Mouse (Mus musculus) embryonic facial prominence, embryonic 15.5 days (tissue): Measurements from ENCODE around the gene Tdrd9. TPM values are rescaled to one million over a fixed set of nuclear protein-coding genes. Genes with fewer than 3 reads are reported as not detected.

Source experiments
- ATAC-seq: fragments of 200-750 bp; cut with Nextera tagmentation; 2 replicates; pipeline ENCODE4 v1.8.0; 2017; ENCODE audit warnings: low read depth, moderate TSS enrichment; ENCODE audit not compliant: insufficient number of reproducible peaks, low FRiP score, low TSS enrichment
- H3K27ac ChIP-seq: fragments of 300-500 bp; sonication (generic); replicated peaks from 2 replicates; pipeline ENCODE4 v1.5.1; 2015; ENCODE audit warnings: mild to moderate bottlenecking, inconsistent platforms
- H3K27me3 ChIP-seq: fragments of 300-500 bp; sonication (generic); 2 replicates; pipeline ENCODE4 v1.6.1; 2015; ENCODE audit warnings: inconsistent platforms
- H3K36me3 ChIP-seq: fragments of 300-500 bp; sonication (generic); 2 replicates; pipeline ENCODE4 v1.6.1; 2015; ENCODE audit warnings: mild to moderate bottlenecking, inconsistent platforms
- H3K4me1 ChIP-seq: fragments of 300-500 bp; sonication (generic); 2 replicates; pipeline ENCODE4 v1.6.1; 2015; ENCODE audit warnings: inconsistent platforms
- H3K4me2 ChIP-seq: fragments of 300-500 bp; sonication (generic); replicated peaks from 2 replicates; pipeline ENCODE4 v1.6.1; 2015; ENCODE audit warnings: mild to moderate bottlenecking, inconsistent platforms
- H3K4me3 ChIP-seq: fragments of 300-500 bp; sonication (generic); replicated peaks from 2 replicates; pipeline ENCODE4 v1.5.1; 2015; ENCODE audit warnings: mild to moderate bottlenecking, inconsistent platforms
- H3K9ac ChIP-seq: fragments of 300-500 bp; sonication (generic); 2 replicates; pipeline ENCODE4 v1.6.1; 2015; ENCODE audit warnings: inconsistent platforms
- H3K9me3 ChIP-seq: fragments of 300-500 bp; sonication (generic); replicated peaks from 2 replicates; pipeline ENCODE4 v1.6.1; 2016; ENCODE audit warnings: inconsistent platforms
- WGBS: fragments of 180-500 bp; shearing (Covaris S2); methylation state at CpG from one replicate; pipeline ENCODE4 v1.1.7; 2015; 5-methylcytosine and 5-hydroxymethylcytosine counted together
- microRNA-seq: library from miRNA; unstranded; fragments of <30 nt; microRNA quantifications from one replicate; pipeline ENCODE4, GENCODE M21; 2016; ENCODE audit warnings: borderline number of aligned reads
- polyA plus RNA-seq: library from polyadenylated mRNA; unstranded; fragments of >200 nt; fragmentation: Nextera tagmentation; extraction: Ambion mirVana; gene quantifications from 2 replicates; pipeline ENCODE4 v1.2.1, GENCODE M21; 2015

Tdrd9 gene
- polyA plus RNA-seq, 1 experiment from 2014 or later: 0.41 TPM

- Histone ChIP-seq H3K4me3 (no peak overlapping the region), H3K4me1 (peaks cover 24% of the 10 kb centered on the region), H3K27ac (no peak overlapping the region), H3K36me3 (no peaks in the 10 kb centered on the region), H3K9me3 (no peaks in the 10 kb centered on the region), H3K4me2 (no peak overlapping the region), H3K9ac (no peak overlapping the region), H3K27me3 (no peaks in the 10 kb centered on the region)
- no peak for ATAC-seq
- 83% methylated on average over 11 of the region's 11 CpGs for WGBS
Observed at GRCm38 (mm10) chr12:112108696-112109445, 137.5 kb downstream of the Tdrd9 start.

- no peak overlapping the region for H3K27ac ChIP-seq
- no peak for ATAC-seq
- no peak overlapping the region for H3K4me3 ChIP-seq
- no peak overlapping the region for H3K9ac ChIP-seq
- H3K4me2 ChIP-seq: no peak overlapping the region
- no peaks in the 10 kb centered on the region for H3K9me3 ChIP-seq
- no peaks in the 10 kb centered on the region for H3K36me3 ChIP-seq
- 67% methylated on average over 9 of the region's 9 CpGs for WGBS
- H3K27me3 ChIP-seq: no peaks in the 10 kb centered on the region
- H3K4me1 ChIP-seq: peaks cover 24% of the 10 kb centered on the region
Observed at GRCm38 (mm10) chr12:112109701-112110100, 138.3 kb downstream of the Tdrd9 start.

GRCm38 (mm10) chr12:112111323-112111722 is 140.0 kb downstream of the Tdrd9 start:
- Histone ChIP-seq H3K4me2 (no peak overlapping the region), H3K4me1 (peaks cover 22% of the 10 kb centered on the region), H3K9ac (no peak overlapping the region), H3K27ac (no peak overlapping the region), H3K9me3 (no peaks in the 10 kb centered on the region), H3K4me3 (no peak overlapping the region), H3K27me3 (no peaks in the 10 kb centered on the region), H3K36me3 (no peaks in the 10 kb centered on the region)
- WGBS: 84% methylated on average over 5 of the region's 5 CpGs
- no peak for ATAC-seq

GRCm38 (mm10) chr12:112112235-112112634 is 140.9 kb downstream of the Tdrd9 start:
- Histone ChIP-seq H3K36me3 (no peaks in the 10 kb centered on the region), H3K4me3 (no peak overlapping the region), H3K4me2 (no peak overlapping the region), H3K27me3 (no peaks in the 10 kb centered on the region), H3K9me3 (no peaks in the 10 kb centered on the region), H3K9ac (no peak overlapping the region), H3K27ac (no peak overlapping the region), H3K4me1 (peaks cover 13% of the 10 kb centered on the region)
- ATAC-seq: no peak
- WGBS: 87% methylated on average over 6 of the region's 6 CpGs

GRCm38 (mm10) chr12:112112686-112113396 is 141.5 kb downstream of the Tdrd9 start:
- Histone ChIP-seq H3K9ac (no peak overlapping the region), H3K36me3 (no peaks in the 10 kb centered on the region), H3K4me1 (peaks cover 12% of the 10 kb centered on the region), H3K4me2 (0 out of 2 replicates have a peak overlapping the region, but pooled peaks have one; percentile 8), H3K9me3 (no peaks in the 10 kb centered on the region), H3K4me3 (no peak overlapping the region), H3K27me3 (no peaks in the 10 kb centered on the region), H3K27ac (no peak overlapping the region)
- WGBS: 20% methylated on average over 13 of the region's 13 CpGs
- no peak for ATAC-seq

- Histone ChIP-seq H3K4me1 (peaks cover 12% of the 10 kb centered on the region), H3K27ac (no peak overlapping the region), H3K4me2 (0 out of 2 replicates have a peak overlapping the region, but pooled peaks have one; percentile 8), H3K4me3 (no peak overlapping the region), H3K36me3 (no peaks in the 10 kb centered on the region), H3K9me3 (no peaks in the 10 kb centered on the region), H3K9ac (no peak overlapping the region), H3K27me3 (no peaks in the 10 kb centered on the region)
- ATAC-seq: no peak
- 12% methylated on average over 7 of the region's 7 CpGs for WGBS
Observed at GRCm38 (mm10) chr12:112113710-112114109, 142.4 kb downstream of the Tdrd9 start.

GRCm38 (mm10) chr12:112117006-112117405 is 145.6 kb downstream of the Tdrd9 start:
- Histone ChIP-seq H3K36me3 (no peaks in the 10 kb centered on the region), H3K9ac (no peak overlapping the region), H3K4me1 (peaks cover 12% of the 10 kb centered on the region), H3K4me2 (no peak overlapping the region), H3K9me3 (no peaks in the 10 kb centered on the region), H3K27me3 (no peaks in the 10 kb centered on the region), H3K27ac (peak overlapping the region; percentile 65), H3K4me3 (no peak overlapping the region)
- WGBS: 70% methylated on average over 5 of the region's 5 CpGs
- no peak for ATAC-seq

- no peak overlapping the region for H3K9ac ChIP-seq
- ATAC-seq: no peak
- H3K9me3 ChIP-seq: no peaks in the 10 kb centered on the region
- H3K27me3 ChIP-seq: no peaks in the 10 kb centered on the region
- H3K4me1 ChIP-seq: peaks cover 10% of the 10 kb centered on the region
- 69% methylated on average over 7 of the region's 7 CpGs for WGBS
- no peak overlapping the region for H3K4me2 ChIP-seq
- H3K36me3 ChIP-seq: no peaks in the 10 kb centered on the region
- no peak overlapping the region for H3K4me3 ChIP-seq
- peak overlapping the region; percentile 65 for H3K27ac ChIP-seq
Observed at GRCm38 (mm10) chr12:112117649-112118048, 146.3 kb downstream of the Tdrd9 start.

Small RNA genes lying within 50 kb of the gene (microRNA-seq; reads per million reads assigned to microRNA genes)
- gene Mir3073a (not detected), gene Mir3073b (not detected)

Other genes with a start within 250 kb of the Tdrd9 start
- gene Klc1, start 212.7 kb upstream of the Tdrd9 start, polyA plus RNA-seq: 124 and 126 TPM in 2 replicates
- 9.4 and 13.5 TPM in 2 replicates for gene Xrcc3, start 157.7 kb upstream of the Tdrd9 start, polyA plus RNA-seq
- 120 and 121 TPM in 2 replicates for gene Zfyve21, start 157.4 kb upstream of the Tdrd9 start, polyA plus RNA-seq
- 12.8 and 16.9 TPM in 2 replicates for gene Ppp1r13b, start 63.4 kb upstream of the Tdrd9 start, polyA plus RNA-seq
- 574 and 621 TPM in 2 replicates for gene Atp5mpl, start 4.6 kb upstream of the Tdrd9 start, polyA plus RNA-seq
- not detected in 2 replicates for gene Rd3l, start 9.8 kb downstream of the Tdrd9 start, polyA plus RNA-seq
- 4.8 and 6.2 TPM in 2 replicates for gene Aspg, start 135.1 kb downstream of the Tdrd9 start, polyA plus RNA-seq
- 7.9 and 9.5 TPM in 2 replicates for gene Kif26a, start 174.6 kb downstream of the Tdrd9 start, polyA plus RNA-seq